Mouse (Mus musculus) cortical plate, adult 2 months (tissue): ENCODE results near the gene Wars2.

Experiments
- CTCF ChIP-seq: fragments of 200-500 bp; IDR thresholded peaks from 2 replicates; pipeline ENCODE4 v1.5.1; 2011; ENCODE audit warnings: mild to moderate bottlenecking, control low read depth, low read length; ENCODE audit not compliant: insufficient read depth; ENCODE audit errors: extremely low read depth
- POLR2A ChIP-seq: fragments of 200-500 bp; IDR thresholded peaks from 2 replicates; pipeline ENCODE4 v1.6.1; 2011; ENCODE audit warnings: mild to moderate bottlenecking, low read length, control low read depth; ENCODE audit not compliant: insufficient read depth; ENCODE audit errors: extremely low read depth

DNA sequence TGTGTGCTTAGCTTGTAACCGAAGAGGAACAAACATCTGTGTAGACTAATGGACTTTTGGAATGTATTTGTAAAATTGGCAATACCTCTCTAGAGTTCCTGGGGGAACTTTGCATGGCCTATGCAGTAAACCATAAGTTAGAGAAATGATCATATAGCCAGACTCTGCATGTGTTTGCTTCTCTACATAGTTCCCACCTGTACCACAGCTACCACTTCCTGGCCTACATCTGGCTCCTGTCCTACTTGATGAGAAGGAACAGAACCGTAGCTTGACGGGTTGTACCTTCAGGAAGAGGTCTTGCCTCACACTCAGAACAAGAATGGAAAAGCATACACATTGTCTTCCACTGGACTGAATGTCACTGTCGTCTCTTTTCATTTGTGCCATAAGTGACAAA is 52.7 kb downstream of the Wars2 start:
- no peak for TF ChIP-seq POLR2A
- no peak for TF ChIP-seq CTCF
